Mouse (Mus musculus) bone marrow, adult 2 months (tissue): ENCODE results near the gene Fbxw8. TPM values are rescaled to one million over a fixed set of nuclear protein-coding genes. Genes with fewer than 3 reads are reported as not detected.

Experiments used
- H3K27ac ChIP-seq: fragments of 200-500 bp; 2 replicates; pipeline ENCODE4 v1.5.1; 2012; ENCODE audit warnings: low read depth, mild to moderate bottlenecking, control low read depth, inconsistent platforms, low read length; ENCODE audit not compliant: control insufficient read depth, poor library complexity, insufficient read depth
- H3K4me1 ChIP-seq: fragments of 200-500 bp; 2 replicates; pipeline ENCODE4 v1.6.1; 2011; ENCODE audit warnings: low read length; ENCODE audit not compliant: control insufficient read depth, insufficient read depth
- H3K4me3 ChIP-seq: fragments of 200-500 bp; replicated peaks from 2 replicates; pipeline ENCODE3; 2011; ENCODE audit warnings: mild to moderate bottlenecking, low read depth, low read length, control low read depth; ENCODE audit not compliant: control insufficient read depth
- CTCF ChIP-seq: fragments of 200-500 bp; IDR thresholded peaks from 2 replicates; pipeline ENCODE4 v1.5.1; 2011; ENCODE audit warnings: low read length, control low read depth; ENCODE audit not compliant: control insufficient read depth, insufficient read depth
- POLR2A ChIP-seq: fragments of 200-500 bp; IDR thresholded peaks from 2 replicates; pipeline ENCODE4 v1.6.1; 2011; ENCODE audit warnings: low read depth, mild to moderate bottlenecking, control low read depth, low read length, borderline replicate concordance; ENCODE audit not compliant: control insufficient read depth
- WGBS: fragments of 180-500 bp; shearing (Covaris S2); methylation state at CpG from one replicate; pipeline ENCODE4 v1.1.7; 2018; 5-methylcytosine and 5-hydroxymethylcytosine counted together
- polyA plus RNA-seq: library from polyadenylated mRNA; stranded (reverse); fragments of >200 nt; gene quantifications from 2 replicates; pipeline ENCODE4 v1.2.4, GENCODE M21; 2011; ENCODE audit warnings: low replicate concordance; ENCODE audit not compliant: missing spikeins, insufficient read depth, insufficient read length

The Fbxw8 gene
- polyA plus RNA-seq, 1 experiment: 7.5 TPM

- no peak overlapping the region for H3K4me3 ChIP-seq
- TF ChIP-seq CTCF (no peak), POLR2A (no peak)
- WGBS: 56% methylated on average over 4 of the region's 4 CpGs
- H3K27ac ChIP-seq: no peak overlapping the region
- no peaks in the 10 kb centered on the region for H3K4me1 ChIP-seq
Measured at GRCm38 (mm10) chr5:118121928-118122327, 33.3 kb downstream of the Fbxw8 start.

GRCm38 (mm10) chr5:118120670-118121069 is 34.6 kb downstream of the Fbxw8 start:
- 77% methylated on average over 2 of the region's 2 CpGs for WGBS
- Histone ChIP-seq H3K4me1 (no peaks in the 10 kb centered on the region), H3K27ac (no peak overlapping the region), H3K4me3 (no peak overlapping the region)
- TF ChIP-seq POLR2A: no peak

- H3K4me1 ChIP-seq: no peaks in the 10 kb centered on the region
Measured at GRCm38 (mm10) chr5:118118922-118119321, 36.3 kb downstream of the Fbxw8 start.

DNA sequence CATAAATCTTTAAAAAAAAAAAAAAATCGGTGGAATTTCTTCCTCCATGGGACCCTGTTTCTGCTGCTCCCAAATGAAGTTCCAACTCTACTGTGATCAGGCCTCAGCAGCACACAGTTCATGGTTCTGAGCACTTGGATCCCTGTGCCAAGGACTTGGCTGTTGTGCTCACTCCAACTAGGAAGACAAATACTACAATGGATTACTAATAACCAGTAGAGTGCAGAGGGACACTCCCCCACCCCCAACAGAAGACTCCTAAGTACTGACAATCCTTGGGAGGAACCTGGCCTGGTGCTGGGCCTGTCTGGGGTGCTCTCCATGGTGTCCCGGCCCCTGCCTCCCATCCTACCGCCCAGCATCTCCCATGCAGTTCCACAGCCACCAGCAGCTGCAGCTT is 36.9 kb downstream of the Fbxw8 start:
- no peaks in the 10 kb centered on the region for H3K4me1 ChIP-seq
- H3K27ac ChIP-seq: no peak overlapping the region
- TF ChIP-seq POLR2A: no peak
- no peak for TF ChIP-seq CTCF
- WGBS: 75% methylated on average over 3 of the region's 3 CpGs
- no peak overlapping the region for H3K4me3 ChIP-seq

More at GRCm38 (mm10) chr5:118118922-118119321, 36.3 kb downstream of the Fbxw8 start:
- H3K4me3 ChIP-seq: no peak overlapping the region
- H3K27ac ChIP-seq: no peak overlapping the region
- no peak for TF ChIP-seq CTCF
- no peak for TF ChIP-seq POLR2A
- 87% methylated on average over 5 of the region's 5 CpGs for WGBS

- no peak for TF ChIP-seq POLR2A
- no peak for TF ChIP-seq CTCF
- Histone ChIP-seq H3K27ac (no peak overlapping the region; the same call in 1 of the 2 replicates), H3K4me1 (no peaks in the 10 kb centered on the region), H3K4me3 (no peak overlapping the region)
- WGBS: 71% methylated on average over 12 of the region's 13 CpGs
Measured at GRCm38 (mm10) chr5:118113617-118114016, 41.6 kb downstream of the Fbxw8 start.

DNA sequence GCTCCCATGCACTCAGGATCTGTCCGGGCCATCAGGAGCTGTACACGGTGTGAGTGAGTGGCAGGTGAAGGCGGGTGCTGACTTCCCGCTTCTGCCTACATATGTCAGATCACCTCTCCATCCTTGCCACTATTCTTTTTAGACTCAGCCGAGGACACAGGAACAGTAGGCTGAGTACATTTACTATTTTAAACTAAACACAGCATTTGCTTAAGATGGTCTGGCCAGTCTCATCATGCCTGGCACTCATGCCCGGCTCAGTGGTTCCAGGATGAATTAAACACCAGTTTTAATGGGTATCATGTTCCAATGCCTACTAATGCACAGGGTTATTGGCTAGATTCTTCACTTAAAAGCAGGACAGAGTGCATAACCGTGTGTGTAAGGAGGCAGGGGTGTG is 42.2 kb downstream of the Fbxw8 start:
- 91% methylated on average over 7 of the region's 7 CpGs for WGBS
- Histone ChIP-seq H3K27ac (no peak overlapping the region), H3K4me1 (no peaks in the 10 kb centered on the region), H3K4me3 (no peak overlapping the region)
- no peak for TF ChIP-seq CTCF
- TF ChIP-seq POLR2A: no peak

- TF ChIP-seq CTCF (no peak), POLR2A (no peak)
- no peak overlapping the region for H3K27ac ChIP-seq
- 87% methylated on average over 7 of the region's 7 CpGs for WGBS
- H3K4me1 ChIP-seq: no peaks in the 10 kb centered on the region
- no peak overlapping the region for H3K4me3 ChIP-seq
Measured at GRCm38 (mm10) chr5:118108794-118109440, 46.3 kb downstream of the Fbxw8 start.

GRCm38 (mm10) chr5:118108124-118108793 is 47.0 kb downstream of the Fbxw8 start:
- TF ChIP-seq POLR2A (no peak), CTCF (no peak)
- H3K4me1 ChIP-seq: no peaks in the 10 kb centered on the region
- 90% methylated on average over 17 of the region's 17 CpGs for WGBS
- H3K27ac ChIP-seq: no peak overlapping the region; the same call in 1 of the 2 replicates
- no peak overlapping the region for H3K4me3 ChIP-seq
